Mouse (Mus musculus): ENCODE data around the gene Fa2h.

DNA sequence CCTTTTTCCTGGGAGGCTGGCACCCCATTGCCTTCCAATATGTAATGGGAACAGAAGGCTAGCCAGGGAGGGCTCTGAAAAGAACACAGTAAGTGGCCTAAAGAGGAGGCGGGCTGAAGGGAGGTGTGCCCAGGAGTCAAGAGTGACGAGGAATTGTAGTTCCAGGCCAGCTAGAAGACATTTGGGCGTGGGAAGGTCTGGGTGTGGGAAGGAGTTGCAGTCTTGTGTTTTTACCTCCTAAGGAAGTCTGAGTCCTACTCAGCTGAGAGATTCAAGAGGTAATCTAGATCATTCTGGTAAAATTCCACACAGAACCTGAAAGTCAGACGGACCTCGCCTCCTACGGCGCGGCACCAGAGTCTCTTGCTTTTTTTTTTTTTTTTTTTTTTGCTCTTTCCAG is 30.1 kb downstream of the Fa2h start:
- TF ChIP-seq CTCF (IDR thresholded peaks at IDR 0.05; ENCODE audit: low read depth, low read length) (no peak), POLR2A (IDR thresholded peaks at IDR 0.05; ENCODE audit: borderline replicate concordance, low read depth, low read length) (no peak)

All from bone marrow macrophage, adult 2 months (primary cell).